Mouse (Mus musculus) megakaryocyte, embryonic 14.5 days (primary cell): ENCODE measurements around the gene Gm20547.

Experiments used
- FLI1 ChIP-seq: IDR thresholded peaks from 2 replicates; pipeline ENCODE4 v1.6.1; 2012; ENCODE audit warnings: low read length, inconsistent platforms, mixed read lengths
- GATA1 ChIP-seq: IDR thresholded peaks from 3 replicates; pipeline ENCODE4 v1.6.1; 2012; ENCODE audit warnings: mixed read lengths, low read length, inconsistent platforms, borderline replicate concordance

- TF ChIP-seq GATA1 (no peak), FLI1 (no peak)
Measured at GRCm38 (mm10) chr17:34896366-34896765, 14.5 kb upstream of the Gm20547 start.
